Mouse (Mus musculus) ES-Bruce4 (cell line): ENCODE data around the gene Gm10272. TPM values are rescaled to one million over a fixed set of nuclear protein-coding genes. Genes with fewer than 3 reads are reported as not detected.
"Not testable (repeated sequence)": the region's sequence is repeated elsewhere in the genome, so short reads cannot be mapped to it uniquely, and the experiment has no call there.

Experiments
- H3K27ac ChIP-seq: 2 replicates; pipeline ENCODE4 v1.5.1; 2012; ENCODE audit warnings: low read length, inconsistent platforms; ENCODE audit not compliant: insufficient read depth
- H3K27me3 ChIP-seq: 2 replicates; pipeline ENCODE4 v1.6.1; 2012; ENCODE audit warnings: mild to moderate bottlenecking, low read length, inconsistent platforms; ENCODE audit not compliant: control insufficient read depth, poor library complexity, insufficient read depth, severe bottlenecking
- H3K36me3 ChIP-seq: 2 replicates; pipeline ENCODE4 v1.6.1; 2012; ENCODE audit warnings: inconsistent platforms, mild to moderate bottlenecking, low read length, moderate library complexity; ENCODE audit not compliant: control insufficient read depth, poor library complexity, insufficient read depth, severe bottlenecking
- H3K4me1 ChIP-seq: one replicate; pipeline ENCODE4 v1.8.1; 2011; ENCODE audit warnings: low read length; ENCODE audit not compliant: control insufficient read depth, insufficient read depth
- H3K4me3 ChIP-seq: 2 replicates; pipeline ENCODE4 v1.5.1; 2011; ENCODE audit warnings: low read depth, mild to moderate bottlenecking, low read length
- H3K9ac ChIP-seq: 2 replicates; pipeline ENCODE4 v1.6.1; 2012; ENCODE audit warnings: low read depth, mild to moderate bottlenecking, inconsistent platforms; ENCODE audit not compliant: poor library complexity, severe bottlenecking
- H3K9me3 ChIP-seq: replicated peaks from 2 replicates; pipeline ENCODE4 v1.6.1; 2012; ENCODE audit warnings: mild to moderate bottlenecking, low read length, inconsistent platforms; ENCODE audit not compliant: control insufficient read depth, poor library complexity, insufficient read depth, severe bottlenecking
- CTCF ChIP-seq: IDR thresholded peaks from one replicate; pipeline ENCODE4 v1.8.1; 2011; ENCODE audit warnings: low read depth, low read length
- EP300 ChIP-seq: IDR thresholded peaks from 2 replicates; pipeline ENCODE4 v1.6.1; 2011; ENCODE audit warnings: low read depth, low read length; ENCODE audit not compliant: insufficient read depth
- POLR2A ChIP-seq: IDR thresholded peaks from one replicate; pipeline ENCODE4 v1.8.1; 2011; ENCODE audit warnings: low read length; ENCODE audit not compliant: insufficient read depth
- polyA plus RNA-seq: library from polyadenylated mRNA; stranded (reverse); fragments of >200 nt; gene quantifications from 2 replicates; pipeline ENCODE4 v1.2.4, GENCODE M21; 2011; ENCODE audit warnings: low read depth; ENCODE audit not compliant: missing spikeins, insufficient read depth, insufficient read length

The Gm10272 gene
- polyA plus RNA-seq, 1 experiment = not detected

DNA sequence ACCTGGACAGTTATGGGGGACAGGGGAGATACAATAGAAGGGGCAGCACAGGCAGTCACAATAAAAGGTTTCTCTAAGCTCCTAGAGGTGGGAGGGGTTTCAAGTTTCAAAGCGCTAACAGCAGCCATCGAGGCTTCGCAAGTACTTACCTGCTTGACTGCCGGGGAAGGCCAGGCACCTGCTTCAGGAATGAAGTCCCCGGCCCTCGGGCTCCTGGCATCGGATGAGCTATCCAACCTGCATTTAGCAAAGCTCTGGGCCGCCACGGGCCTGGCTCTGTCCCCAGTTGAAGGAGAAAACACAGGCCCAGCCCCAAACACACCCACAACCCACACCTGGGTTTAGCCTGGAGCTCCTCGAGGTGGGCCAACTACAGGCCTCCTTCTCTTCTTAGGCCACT lies 19.4 kb upstream of the Gm10272 start:
- Histone ChIP-seq H3K27ac (no peak overlapping the region), H3K4me1 (peaks cover 3% of the 10 kb centered on the region), H3K9me3 (no peaks in the 10 kb centered on the region), H3K36me3 (no peaks in the 10 kb centered on the region), H3K9ac (no peak overlapping the region), H3K27me3 (no peaks in the 10 kb centered on the region), H3K4me3 (no peak overlapping the region)
- TF ChIP-seq CTCF (no peak), POLR2A (no peak), EP300 (no peak)

- not testable (repeated sequence) for H3K4me1 ChIP-seq, H3K27me3 ChIP-seq, H3K9ac ChIP-seq, H3K36me3 ChIP-seq, H3K9me3 ChIP-seq, H3K27ac ChIP-seq, H3K4me3 ChIP-seq
Measured at GRCm38 (mm10) chr10:77690356-77690807, 16.0 kb upstream of the Gm10272 start, which contains the start of gene Gm19402. Gene Gm19402, minus strand, starts transcription at chr10:77690757.

- H3K4me1 ChIP-seq = no peaks in the 10 kb centered on the region
- no peaks in the 10 kb centered on the region for H3K9me3 ChIP-seq
- TF ChIP-seq EP300 = no peak
- TF ChIP-seq POLR2A = no peak
- no peak for TF ChIP-seq CTCF
- H3K4me3 ChIP-seq = no peak within 1 kb of the TSS
- H3K27me3 ChIP-seq = no peaks in the 10 kb centered on the region
- no peaks in the 10 kb centered on the region for H3K36me3 ChIP-seq
- no peak within 1 kb of the TSS for H3K27ac ChIP-seq
- H3K9ac ChIP-seq = no peak within 1 kb of the TSS
Measured at GRCm38 (mm10) chr10:77697133-77697532, 9.3 kb upstream of the Gm10272 start, which contains the start of gene Gm9508. Gene Gm9508, minus strand, starts transcription at chr10:77697233.

- Histone ChIP-seq H3K36me3 (no peaks in the 10 kb centered on the region), H3K27me3 (no peaks in the 10 kb centered on the region), H3K9ac (no peak overlapping the region), H3K4me3 (no peak overlapping the region), H3K4me1 (no peaks in the 10 kb centered on the region), H3K27ac (no peak overlapping the region), H3K9me3 (no peaks in the 10 kb centered on the region)
- TF ChIP-seq EP300 = no peak
- TF ChIP-seq POLR2A = no peak
- no peak for TF ChIP-seq CTCF
Measured at GRCm38 (mm10) chr10:77709831-77710230, 3.4 kb downstream of the Gm10272 start.

- H3K9ac ChIP-seq, H3K4me3 ChIP-seq, H3K27ac ChIP-seq, H3K27me3 ChIP-seq, H3K9me3 ChIP-seq, H3K36me3 ChIP-seq, H3K4me1 ChIP-seq: not testable (repeated sequence)
Measured at GRCm38 (mm10) chr10:77711157-77711556, 4.7 kb downstream of the Gm10272 start, which contains the start of gene Gm10024. Gene Gm10024, plus strand, starts transcription at chr10:77711457.

DNA sequence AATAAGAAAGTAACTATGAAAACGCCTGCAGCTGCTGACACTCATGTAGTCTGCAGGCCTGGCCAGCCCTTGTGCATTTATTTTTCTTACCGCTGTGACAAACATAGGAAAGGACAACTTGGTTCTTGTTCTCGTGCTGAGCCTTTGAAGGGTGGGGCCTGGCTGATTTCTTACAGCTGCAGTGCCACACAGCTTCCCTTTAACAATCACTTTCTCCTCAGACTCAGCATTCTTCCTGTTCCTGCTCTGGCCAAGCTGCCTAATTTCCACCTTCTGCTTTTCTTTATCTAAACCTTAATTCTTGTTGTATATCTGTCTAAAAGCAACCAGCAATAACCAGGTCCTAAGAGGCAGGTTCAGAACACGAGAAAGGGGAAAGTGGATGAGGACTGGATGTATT lies 7.3 kb downstream of the Gm10272 start:
- no peak overlapping the region for H3K27ac ChIP-seq
- H3K36me3 ChIP-seq = no peaks in the 10 kb centered on the region
- no peaks in the 10 kb centered on the region for H3K27me3 ChIP-seq
- H3K4me3 ChIP-seq = no peak overlapping the region
- TF ChIP-seq CTCF (no peak), EP300 (no peak), POLR2A (no peak)
- no peaks in the 10 kb centered on the region for H3K4me1 ChIP-seq
- no peak overlapping the region for H3K9ac ChIP-seq
- no peaks in the 10 kb centered on the region for H3K9me3 ChIP-seq
